10 mouse cellular contexts compared by ENCODE assay signal in the genomic region with DNA sequence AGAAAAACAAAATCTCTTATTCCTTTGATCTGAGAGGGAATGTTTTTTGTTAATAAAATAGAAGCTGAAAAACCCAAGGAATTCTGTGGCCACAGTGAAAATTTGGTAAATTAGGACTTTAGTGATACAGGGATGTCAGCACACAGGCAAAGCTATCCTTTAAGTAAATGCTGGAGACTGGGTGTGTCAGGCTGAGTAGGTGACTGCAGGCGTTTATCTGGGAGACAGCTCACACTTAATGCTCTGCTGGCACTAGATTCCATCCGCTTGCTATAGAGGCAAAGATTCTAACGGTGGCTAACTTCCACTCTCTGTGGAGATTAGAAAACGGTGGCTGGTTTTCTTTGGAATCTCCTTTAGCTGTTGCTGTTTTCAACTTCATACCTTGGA. TPM values are rescaled to one million over a fixed set of nuclear protein-coding genes. Genes with fewer than 3 reads are reported as not detected.
"Had no signal": no experiment of that assay in that cellular context is flagged by ENCODE, and none has a peak within 500 bp of the region (broad histone marks: within the 10 kb centered on the region; RNA-seq: fewer than 3 reads in every experiment).

No protein-coding gene starts in this region.

- H3K36me3 ChIP-seq: limb, embryonic 12.5 days; limb, embryonic 15.5 days; liver, embryonic 12.5 days; liver, embryonic 15.5 days; midbrain, embryonic 10.5 days; neural tube, embryonic 12.5 days; neural tube, embryonic 15.5 days had no signal

- H3K27me3 ChIP-seq: liver, embryonic 15.5 days; neural tube, embryonic 12.5 days had no signal

- H3K27ac ChIP-seq: kidney, postnatal 0 days; limb, embryonic 12.5 days; limb, embryonic 15.5 days; liver, embryonic 12.5 days; liver, embryonic 15.5 days; midbrain, embryonic 10.5 days; neural tube, embryonic 12.5 days; neural tube, embryonic 15.5 days had no signal

- ATAC-seq: intestine, embryonic 16.5 days; liver, embryonic 12.5 days had no signal

- H3K9me3 ChIP-seq: limb, embryonic 15.5 days; liver, embryonic 15.5 days; neural tube, embryonic 12.5 days; neural tube, embryonic 15.5 days had no signal

- H3K4me1 ChIP-seq: limb, embryonic 12.5 days; limb, embryonic 15.5 days; liver, embryonic 12.5 days; midbrain, embryonic 10.5 days; neural tube, embryonic 12.5 days; neural tube, embryonic 15.5 days had no signal

- H3K9ac ChIP-seq: limb, embryonic 12.5 days; limb, embryonic 15.5 days; liver, embryonic 12.5 days; liver, embryonic 15.5 days; neural tube, embryonic 12.5 days; neural tube, embryonic 15.5 days had no signal

- H3K4me2 ChIP-seq: limb, embryonic 12.5 days; limb, embryonic 15.5 days; neural tube, embryonic 12.5 days; neural tube, embryonic 15.5 days had no signal

- H3K4me3 ChIP-seq: limb, embryonic 12.5 days; limb, embryonic 15.5 days; midbrain, embryonic 10.5 days; neural tube, embryonic 12.5 days; neural tube, embryonic 15.5 days had no signal

RNA-seq across cellular contexts. Expression of a gene that starts 27.4 kb away (rescaled TPM):
- total RNA-seq: layer of hippocampus, postnatal 10 days had no signal
- polyA plus RNA-seq: midbrain, embryonic 10.5 days had no signal
